Mouse (Mus musculus) erythroblast, embryonic 14.5 days (primary cell): ENCODE data around the gene Msi2.

ENCODE experiments used
- GATA1 ChIP-seq: IDR thresholded peaks from 2 replicates; pipeline ENCODE4 v1.6.1; 2012; ENCODE audit warnings: low read length, inconsistent platforms, mixed read lengths
- TAL1 ChIP-seq: IDR thresholded peaks from 3 replicates; pipeline ENCODE4 v1.6.1; 2012; ENCODE audit warnings: low read length, inconsistent platforms, mixed read lengths

- no peak for TF ChIP-seq GATA1
- no peak for TF ChIP-seq TAL1
Measured at GRCm38 (mm10) chr11:88727768-88728507, 9.6 kb upstream of the Msi2 start.
